In the genomic region with DNA sequence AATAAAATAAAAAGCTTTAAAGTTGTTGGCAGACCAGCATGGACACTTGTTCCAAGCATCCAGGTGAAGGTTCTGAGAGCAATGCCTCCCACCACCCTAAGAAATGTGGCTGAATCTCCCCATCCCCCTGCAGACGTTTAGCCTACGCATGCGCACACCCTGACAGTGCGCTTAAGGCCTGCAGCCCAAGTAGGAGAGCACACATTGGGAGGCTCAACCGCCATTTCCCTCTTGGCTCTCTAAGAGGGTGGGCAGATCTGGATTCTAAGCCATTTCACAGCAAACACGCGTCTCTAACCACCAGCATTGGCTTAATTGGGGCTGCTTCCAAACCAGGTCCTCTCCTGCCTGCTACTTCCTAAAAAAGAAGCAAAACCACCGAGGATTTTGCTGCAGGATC, we compare ENCODE assay signal across 35 mouse cellular contexts.
"Had no signal": no experiment of that assay in that cellular context is flagged by ENCODE, and none has a peak within 500 bp of the region (broad histone marks: within the 10 kb centered on the region; RNA-seq: fewer than 3 reads in every experiment).

No protein-coding gene starts in this region.

- H3K36me3 ChIP-seq: heart, embryonic 10.5 days; heart, embryonic 12.5 days; heart, embryonic 13.5 days; heart, embryonic 15.5 days; hindbrain, embryonic 10.5 days; hindbrain, embryonic 12.5 days; hindbrain, embryonic 13.5 days; hindbrain, embryonic 15.5 days; intestine, embryonic 15.5 days; kidney, embryonic 15.5 days had no signal

- H3K4me1 ChIP-seq: heart, embryonic 12.5 days; heart, embryonic 13.5 days; heart, embryonic 15.5 days; hindbrain, embryonic 10.5 days; hindbrain, embryonic 12.5 days; hindbrain, embryonic 13.5 days; intestine, embryonic 15.5 days; kidney, embryonic 15.5 days had no signal

- H3K4me2 ChIP-seq: heart, embryonic 11.5 days; heart, embryonic 12.5 days; heart, embryonic 13.5 days; heart, embryonic 15.5 days; hindbrain, embryonic 12.5 days; hindbrain, embryonic 13.5 days; hindbrain, embryonic 14.5 days; hindbrain, embryonic 15.5 days; intestine, embryonic 15.5 days; kidney, embryonic 15.5 days had no signal

- H3K9me3 ChIP-seq: heart, embryonic 10.5 days; heart, embryonic 12.5 days; heart, embryonic 13.5 days; heart, embryonic 15.5 days; hindbrain, embryonic 10.5 days; hindbrain, embryonic 12.5 days; hindbrain, embryonic 13.5 days; hindbrain, embryonic 15.5 days; intestine, embryonic 15.5 days; kidney, embryonic 15.5 days had no signal

- H3K9ac ChIP-seq: heart, embryonic 12.5 days; heart, embryonic 13.5 days; heart, embryonic 15.5 days; hindbrain, embryonic 12.5 days; hindbrain, embryonic 13.5 days; hindbrain, embryonic 14.5 days; hindbrain, embryonic 15.5 days; intestine, embryonic 15.5 days; kidney, embryonic 15.5 days had no signal

- DNase-seq: heart, adult 2 months; heart, postnatal 10 days; heart, postnatal 14 days; heart, postnatal 36 days; heart, postnatal 4 days; kidney, adult 11 months; kidney, adult 18-20 months; kidney, adult 2 months; kidney, adult 8-10 months; kidney, adult 9 months; kidney, postnatal 10 days; kidney, postnatal 14 days; kidney, postnatal 25 days; kidney, postnatal 36 days; kidney, postnatal 4 days; layer of hippocampus, adult 9-11 months had no signal

- H3K4me3 ChIP-seq: heart, adult 2 months; heart, embryonic 10.5 days; heart, embryonic 12.5 days; heart, embryonic 13.5 days; heart, embryonic 15.5 days; hindbrain, embryonic 10.5 days; hindbrain, embryonic 12.5 days; hindbrain, embryonic 13.5 days; hindbrain, embryonic 15.5 days; intestine, embryonic 15.5 days; kidney, embryonic 15.5 days; layer of hippocampus, adult 2 months had no signal

- ATAC-seq: hindbrain, embryonic 16.5 days; hindbrain, postnatal 0 days; inflammation-experienced regulatory T-cells, adult 6 months; intestine, embryonic 15.5 days; intestine, embryonic 16.5 days; intestine, postnatal 0 days had no signal

- H3K27ac ChIP-seq: heart, adult 2 months; heart, embryonic 10.5 days; heart, embryonic 13.5 days; heart, embryonic 15.5 days; hindbrain, embryonic 10.5 days; hindbrain, embryonic 12.5 days; hindbrain, embryonic 13.5 days; hindbrain, embryonic 14.5 days; hindbrain, embryonic 15.5 days; hindbrain, postnatal 0 days; intestine, embryonic 15.5 days; kidney, embryonic 15.5 days; kidney, postnatal 0 days; layer of hippocampus, adult 2 months had no signal

- H3K27me3 ChIP-seq: heart, embryonic 12.5 days; heart, embryonic 13.5 days; heart, embryonic 15.5 days; hindbrain, embryonic 12.5 days; hindbrain, embryonic 13.5 days; hindbrain, embryonic 15.5 days; intestine, embryonic 15.5 days; kidney, embryonic 15.5 days had no signal
